Mouse (Mus musculus) granulocyte monocyte progenitor cell, adult 5-6 weeks (primary cell): Measurements from ENCODE around the gene Nudt16l1. TPM values are rescaled to one million over a fixed set of nuclear protein-coding genes. Genes with fewer than 3 reads are reported as not detected.

ENCODE experiments used
- total RNA-seq, 2 experiments: library from RNA; stranded (forward) in 1 of 2; stranded (reverse) in 1 of 2; fragments of 200-712, 200-1000 nt in 1 of 2; fragments of >200 nt in 1 of 2; fragmentation: Nextera tagmentation in 1 of 2; gene quantifications; 2 replicates each; pipeline ENCODE4 v1.2.3; 2014 to 2017

The Nudt16l1 gene
- total RNA-seq, 2 experiments from 2014 or later: 15.8 to 51.5 TPM

Other genes starting within 250 kb of the Nudt16l1 start
- gene Nmral1, start 219.4 kb upstream of the Nudt16l1 start, total RNA-seq (2014; fragmentation: Nextera tagmentation): 50.8 and 61.6 TPM in 2 replicates
- 75.7 and 82.9 TPM in 2 replicates for gene Nmral1, start 219.4 kb upstream of the Nudt16l1 start, total RNA-seq (2017)
- 70.2 and 73.0 TPM in 2 replicates for gene Hmox2, start 212.4 kb upstream of the Nudt16l1 start, total RNA-seq (2014; fragmentation: Nextera tagmentation)
- gene Hmox2, start 212.4 kb upstream of the Nudt16l1 start, total RNA-seq (2017): 77.2 and 95.9 TPM in 2 replicates
- 22.2 and 26.0 TPM in 2 replicates for gene Cdip1, start 148.5 kb upstream of the Nudt16l1 start, total RNA-seq (2014; fragmentation: Nextera tagmentation)
- 11.4 and 13.1 TPM in 2 replicates for gene Cdip1, start 148.5 kb upstream of the Nudt16l1 start, total RNA-seq (2017)
- not detected in 2 replicates for gene 4930562C15Rik, start 103.3 kb upstream of the Nudt16l1 start, total RNA-seq (2014; fragmentation: Nextera tagmentation)
- 0.65 TPM in 1 of 2 replicates, not detected in the other for gene 4930562C15Rik, start 103.3 kb upstream of the Nudt16l1 start, total RNA-seq (2017)
- 37.0 and 39.8 TPM in 2 replicates for gene Ubald1, start 58.4 kb upstream of the Nudt16l1 start, total RNA-seq (2014; fragmentation: Nextera tagmentation)
- 11.4 and 14.1 TPM in 2 replicates for gene Ubald1, start 58.4 kb upstream of the Nudt16l1 start, total RNA-seq (2017)
- 28.3 and 33.5 TPM in 2 replicates for gene Mgrn1, start 52.5 kb upstream of the Nudt16l1 start, total RNA-seq (2014; fragmentation: Nextera tagmentation)
- gene Mgrn1, start 52.5 kb upstream of the Nudt16l1 start, total RNA-seq (2017): 16.6 and 21.6 TPM in 2 replicates
- 34.2 and 72.9 TPM in 2 replicates for gene Anks3, start 25.4 kb downstream of the Nudt16l1 start, total RNA-seq (2014; fragmentation: Nextera tagmentation)
- gene Anks3, start 25.4 kb downstream of the Nudt16l1 start, total RNA-seq (2017): 19.3 and 34.8 TPM in 2 replicates
- gene Sept12, start 59.1 kb downstream of the Nudt16l1 start, total RNA-seq (2014; fragmentation: Nextera tagmentation): not detected in 2 replicates
- gene Sept12, start 59.1 kb downstream of the Nudt16l1 start, total RNA-seq (2017): not detected in 2 replicates
- not detected in 2 replicates for gene Smim22, start 68.5 kb downstream of the Nudt16l1 start, total RNA-seq (2014; fragmentation: Nextera tagmentation)
- not detected in 2 replicates for gene Smim22, start 68.5 kb downstream of the Nudt16l1 start, total RNA-seq (2017)
- gene Rogdi, start 74.8 kb downstream of the Nudt16l1 start, total RNA-seq (2014; fragmentation: Nextera tagmentation): 61.2 and 81.6 TPM in 2 replicates
- 17.9 and 20.2 TPM in 2 replicates for gene Rogdi, start 74.8 kb downstream of the Nudt16l1 start, total RNA-seq (2017)
- 96.9 and 97.4 TPM in 2 replicates for gene Glyr1, start 111.1 kb downstream of the Nudt16l1 start, total RNA-seq (2014; fragmentation: Nextera tagmentation)
- 103 and 105 TPM in 2 replicates for gene Glyr1, start 111.1 kb downstream of the Nudt16l1 start, total RNA-seq (2017)
- 51.8 and 54.2 TPM in 2 replicates for gene Ubn1, start 111.3 kb downstream of the Nudt16l1 start, total RNA-seq (2014; fragmentation: Nextera tagmentation)
- 44.3 and 48.4 TPM in 2 replicates for gene Ubn1, start 111.3 kb downstream of the Nudt16l1 start, total RNA-seq (2017)
- not detected in 2 replicates for gene Ppl, start 193.7 kb downstream of the Nudt16l1 start, total RNA-seq (2014; fragmentation: Nextera tagmentation)
- not detected in 2 replicates for gene Ppl, start 193.7 kb downstream of the Nudt16l1 start, total RNA-seq (2017)
- not detected in 2 replicates for gene Sec14l5, start 208.3 kb downstream of the Nudt16l1 start, total RNA-seq (2014; fragmentation: Nextera tagmentation)
- gene Sec14l5, start 208.3 kb downstream of the Nudt16l1 start, total RNA-seq (2017): not detected in 2 replicates